Mouse (Mus musculus) thymus, postnatal 4 days (tissue): ENCODE data around the gene Jade1.
A peak's percentile ranks its signal among the peaks of the same experiment; 100 is the strongest.

Experiments used
- DNase-seq: peaks from one replicate; pipeline ENCODE4 v3.0.0; 2021

The Jade1 gene

GRCm38 (mm10) chr3:41601226-41602020, 45.9 kb downstream of the Jade1 start:
- DNase-seq = no peak

- DNase-seq = no peak
Measured at GRCm38 (mm10) chr3:41602933-41603332, 47.4 kb downstream of the Jade1 start.

- DNase-seq = no peak
Measured at GRCm38 (mm10) chr3:41603470-41604019, 48.0 kb downstream of the Jade1 start.

- DNase-seq = peak; percentile 76
Measured at GRCm38 (mm10) chr3:41604629-41605321, 49.2 kb downstream of the Jade1 start.

- no peak for DNase-seq
Measured at GRCm38 (mm10) chr3:41605601-41606329, 50.2 kb downstream of the Jade1 start.

- DNase-seq = peak; percentile 49
Measured at GRCm38 (mm10) chr3:41606330-41606664, 50.8 kb downstream of the Jade1 start.

GRCm38 (mm10) chr3:41607050-41607449, 51.5 kb downstream of the Jade1 start:
- no peak for DNase-seq

GRCm38 (mm10) chr3:41607467-41607866, 51.9 kb downstream of the Jade1 start:
- no peak for DNase-seq

- DNase-seq = no peak
Measured at GRCm38 (mm10) chr3:41609071-41609470, 53.5 kb downstream of the Jade1 start.

GRCm38 (mm10) chr3:41612211-41612610, 56.7 kb downstream of the Jade1 start:
- DNase-seq = peak; percentile 60

GRCm38 (mm10) chr3:41613706-41614105, 58.2 kb downstream of the Jade1 start:
- no peak for DNase-seq

- DNase-seq = no peak
Measured at GRCm38 (mm10) chr3:41614230-41614985, 58.9 kb downstream of the Jade1 start.

- DNase-seq = no peak
Measured at GRCm38 (mm10) chr3:41618036-41618435, 62.5 kb downstream of the Jade1 start.

GRCm38 (mm10) chr3:41618488-41618887, 63.0 kb downstream of the Jade1 start:
- no peak for DNase-seq

GRCm38 (mm10) chr3:41620971-41621370, 65.4 kb downstream of the Jade1 start:
- no peak for DNase-seq

- no peak for DNase-seq
Measured at GRCm38 (mm10) chr3:41655642-41656041, 100.1 kb downstream of the Jade1 start.
